Mouse (Mus musculus) C2C12 (cell line): ENCODE results near the gene Miga2. TPM values are rescaled to one million over a fixed set of nuclear protein-coding genes. Genes with fewer than 3 reads are reported as not detected.

Source experiments
- H3K27me3 ChIP-seq: one replicate; pipeline ENCODE4 v1.6.1; 2011; ENCODE audit not compliant: control insufficient read depth, insufficient read depth, insufficient read length
- H3K36me3 ChIP-seq: one replicate; pipeline ENCODE4 v1.6.1; 2011; ENCODE audit not compliant: control insufficient read depth, insufficient read depth
- H3K4me3 ChIP-seq: one replicate; pipeline ENCODE4 v1.5.1; 2011; ENCODE audit warnings: mild to moderate bottlenecking, control low read depth; ENCODE audit not compliant: poor library complexity, insufficient read depth, severe bottlenecking
- H3K79me2 ChIP-seq: one replicate; pipeline ENCODE4 v1.6.1; 2011; ENCODE audit not compliant: control insufficient read depth, insufficient read depth
- H3K79me3 ChIP-seq: one replicate; pipeline ENCODE4 v1.6.1; 2011; ENCODE audit warnings: low read depth, control low read depth
- H3ac ChIP-seq: one replicate; pipeline ENCODE3; 2011; ENCODE audit warnings: low read depth; ENCODE audit not compliant: control insufficient read depth, insufficient read length
- CEBPB ChIP-seq: IDR thresholded peaks from one replicate; pipeline ENCODE4 v1.6.1; 2011; ENCODE audit warnings: low read depth, mild to moderate bottlenecking, control low read depth, moderate library complexity
- CTCF ChIP-seq: IDR thresholded peaks from one replicate; pipeline ENCODE4 v1.5.1; 2011; ENCODE audit not compliant: control insufficient read depth, insufficient read depth, insufficient read length
- FOSL1 ChIP-seq: IDR thresholded peaks from one replicate; pipeline ENCODE4 v1.8.0; 2011; ENCODE audit warnings: mild to moderate bottlenecking, low read length; ENCODE audit not compliant: poor library complexity, insufficient read depth, severe bottlenecking
- MAX ChIP-seq: IDR thresholded peaks from one replicate; pipeline ENCODE4 v1.6.1; 2011; ENCODE audit warnings: mild to moderate bottlenecking, control low read depth
- MYOD1 ChIP-seq: IDR thresholded peaks from one replicate; pipeline ENCODE4 v1.6.1; 2011; ENCODE audit warnings: low read depth; ENCODE audit not compliant: control insufficient read depth, insufficient read length
- MYOG ChIP-seq: IDR thresholded peaks from one replicate; pipeline ENCODE4 v1.6.1; 2011; ENCODE audit not compliant: control insufficient read depth, insufficient read length; ENCODE audit errors: extremely low read depth
- USF1 ChIP-seq: IDR thresholded peaks from one replicate; pipeline ENCODE4 v1.6.1; 2011; ENCODE audit warnings: low read depth, mild to moderate bottlenecking, control low read depth, moderate library complexity
- long read RNA-seq, 2 experiments: library from polyadenylated mRNA; unstranded; transcript quantifications; one replicate each; pipeline ENCODE4 v2.0.0; 2019 to 2020
- polyA plus RNA-seq: library from polyadenylated mRNA; unstranded; fragments of >200 nt; fragmentation: generic; extraction: Trizol; gene quantifications from one replicate; pipeline ENCODE4 v1.2.1, GENCODE M21; 2012; ENCODE audit warnings: missing spikeins

The Miga2 gene
- 29.4 TPM for polyA plus RNA-seq
- long read RNA-seq, experiment 1, transcript Miga2-201 (16 exons, 3,381 nt), result major isoform, 5 of 11 reads
- long read RNA-seq, experiment 1, partial matches to known transcripts, result 1 of 11 reads
- long read RNA-seq, experiment 1, other reads (novel, unspliced or antisense), result 5 of 11 reads
- long read RNA-seq, experiment 2, transcript Miga2-201 (16 exons, 3,381 nt), result major isoform, 105 of 172 reads
- long read RNA-seq, experiment 2, partial matches to known transcripts, result 9 of 172 reads
- long read RNA-seq, experiment 2, other reads (novel, unspliced or antisense), result 55 of 172 reads

DNA sequence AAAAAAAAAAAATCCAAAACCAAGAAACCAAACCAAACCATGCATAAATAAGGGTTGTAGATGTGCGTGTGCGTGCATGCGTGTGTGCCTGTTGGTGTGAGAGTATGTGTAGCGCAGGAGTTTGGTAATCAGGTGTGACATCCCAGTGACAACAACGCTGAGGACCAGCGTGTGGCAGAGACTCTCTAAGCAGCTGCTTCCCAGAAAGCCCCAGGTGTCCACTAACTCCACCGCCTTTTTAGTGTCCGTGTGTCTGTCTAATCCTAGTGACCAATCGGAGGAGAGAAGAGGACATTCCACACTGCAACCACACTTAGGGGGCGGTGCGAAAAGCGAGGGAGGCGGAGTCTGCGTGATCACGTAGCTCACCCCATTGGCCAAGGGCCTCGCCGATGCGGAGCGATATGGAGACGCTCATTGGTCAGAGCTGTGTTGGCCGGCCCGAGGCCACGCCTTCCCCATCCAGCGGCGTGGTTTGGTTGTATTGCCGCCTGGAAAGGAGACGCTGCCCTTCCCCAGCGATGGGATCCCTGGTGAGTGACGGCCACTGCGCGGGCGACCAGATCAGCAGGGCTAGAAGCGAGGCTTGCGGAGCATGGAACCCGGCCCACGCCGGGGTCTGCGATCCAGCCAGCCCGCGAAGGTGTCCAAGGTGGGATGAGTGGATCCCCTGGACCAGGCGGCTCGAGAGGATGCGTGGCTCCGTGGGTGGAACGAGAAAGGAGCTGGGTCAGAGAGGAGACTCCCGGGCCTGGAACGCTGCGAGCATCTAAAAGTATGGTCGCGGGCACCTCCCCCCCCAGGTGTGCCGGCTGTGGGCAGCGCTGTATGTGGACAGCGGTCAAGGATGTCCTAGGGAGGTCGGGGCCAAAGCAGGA lies at the start of gene Miga2:
Miga2 (plus strand) TSS at position 461 of the 878 bp plus-strand sequence.
- Histone ChIP-seq H3K27me3 (no peaks in the 10 kb centered on the region), H3ac (peak within 1 kb of the TSS; percentile 77), H3K79me2 (peaks cover 36% of the 10 kb centered on the region), H3K79me3 (peaks cover 19% of the 10 kb centered on the region), H3K36me3 (peaks cover 16% of the 10 kb centered on the region), H3K4me3 (peak within 1 kb of the TSS; percentile 90)
- TF ChIP-seq MAX (peak; percentile 40), MYOD1 (peak; percentile 37), MYOG (no peak), FOSL1 (no peak), CTCF (no peak), CEBPB (no peak), USF1 (no peak)

DNA sequence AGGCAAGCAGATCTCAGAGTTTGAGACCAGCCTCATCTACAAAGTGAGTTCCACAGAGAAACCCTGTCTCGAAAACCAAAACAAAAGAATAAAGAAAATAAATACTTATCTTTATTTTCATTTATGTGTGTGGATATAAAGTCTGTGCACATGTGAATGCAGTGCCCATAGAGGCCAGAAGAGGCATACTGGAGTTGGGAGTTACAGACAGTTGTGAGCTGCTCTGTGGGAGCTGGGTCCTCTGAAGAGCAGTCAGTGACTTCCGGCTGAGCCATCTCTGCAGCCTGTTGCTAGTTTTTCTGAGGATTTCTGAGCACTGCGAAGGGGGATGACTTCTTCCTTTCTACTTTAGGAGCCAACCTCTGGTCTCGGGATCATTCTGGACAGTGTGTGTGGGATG lies 47.9 kb upstream of the Miga2 start:
- Histone ChIP-seq H3K4me3 (no peak overlapping the region), H3ac (no peak overlapping the region), H3K79me3 (no peaks in the 10 kb centered on the region), H3K36me3 (peaks cover 95% of the 10 kb centered on the region), H3K27me3 (no peaks in the 10 kb centered on the region), H3K79me2 (no peaks in the 10 kb centered on the region)
- no peak for TF ChIP-seq CEBPB
- no peak for TF ChIP-seq FOSL1
- TF ChIP-seq MYOG, result no peak
- TF ChIP-seq CTCF, result no peak
- no peak for TF ChIP-seq USF1
- TF ChIP-seq MAX, result no peak
- no peak for TF ChIP-seq MYOD1

DNA sequence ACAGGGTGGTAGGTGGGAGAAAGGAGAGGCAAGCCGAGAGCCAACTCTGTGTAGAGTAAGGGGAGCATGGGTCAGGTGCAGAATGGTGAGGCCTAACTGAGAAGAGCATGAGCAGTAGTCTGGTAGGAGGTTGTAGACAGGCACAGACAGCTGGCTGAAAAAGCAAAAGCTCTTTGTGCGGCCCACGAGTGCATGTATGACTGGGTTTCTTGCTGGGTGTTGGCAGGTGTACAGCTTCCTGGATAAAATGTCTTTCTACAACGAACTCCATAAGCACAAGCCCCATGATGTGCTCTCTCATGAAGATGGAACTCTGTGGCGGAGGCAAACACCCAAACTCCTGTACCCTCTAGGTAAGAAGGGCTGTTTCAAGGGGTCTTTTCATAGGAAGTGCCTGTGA lies 47.1 kb upstream of the Miga2 start:
- Histone ChIP-seq H3K27me3 (no peaks in the 10 kb centered on the region), H3K79me2 (no peaks in the 10 kb centered on the region), H3K79me3 (no peaks in the 10 kb centered on the region), H3ac (no peak overlapping the region), H3K4me3 (no peak overlapping the region), H3K36me3 (peaks cover 97% of the 10 kb centered on the region)
- TF ChIP-seq MYOG (no peak), USF1 (no peak), CEBPB (no peak), MYOD1 (no peak), FOSL1 (no peak), CTCF (no peak), MAX (no peak)

DNA sequence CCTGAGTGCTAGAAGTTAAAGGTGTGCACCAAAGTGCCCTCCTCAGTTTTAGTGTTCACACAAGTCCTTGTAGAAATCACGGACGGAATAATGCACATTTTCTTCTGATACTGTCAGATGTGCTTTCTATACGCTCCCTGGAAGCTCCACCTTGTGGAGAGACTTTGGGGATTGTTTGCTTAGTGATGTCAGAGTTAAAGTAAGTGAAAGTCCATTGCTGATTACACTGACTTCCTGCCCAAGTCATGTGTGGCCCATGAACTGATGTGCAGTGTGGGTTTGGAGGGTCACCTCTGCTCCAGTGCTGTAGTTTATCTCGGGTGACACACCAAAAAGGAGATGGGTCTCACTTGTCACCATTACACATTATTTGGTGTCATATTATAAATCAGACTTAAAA lies 44.8 kb upstream of the Miga2 start:
- Histone ChIP-seq H3K27me3 (no peaks in the 10 kb centered on the region), H3K4me3 (no peak overlapping the region), H3K79me3 (no peaks in the 10 kb centered on the region), H3ac (no peak overlapping the region), H3K36me3 (peaks cover 96% of the 10 kb centered on the region), H3K79me2 (no peaks in the 10 kb centered on the region)
- TF ChIP-seq MYOD1, result no peak
- no peak for TF ChIP-seq USF1
- no peak for TF ChIP-seq CTCF
- no peak for TF ChIP-seq FOSL1
- TF ChIP-seq MYOG, result no peak
- no peak for TF ChIP-seq CEBPB
- TF ChIP-seq MAX, result no peak

DNA sequence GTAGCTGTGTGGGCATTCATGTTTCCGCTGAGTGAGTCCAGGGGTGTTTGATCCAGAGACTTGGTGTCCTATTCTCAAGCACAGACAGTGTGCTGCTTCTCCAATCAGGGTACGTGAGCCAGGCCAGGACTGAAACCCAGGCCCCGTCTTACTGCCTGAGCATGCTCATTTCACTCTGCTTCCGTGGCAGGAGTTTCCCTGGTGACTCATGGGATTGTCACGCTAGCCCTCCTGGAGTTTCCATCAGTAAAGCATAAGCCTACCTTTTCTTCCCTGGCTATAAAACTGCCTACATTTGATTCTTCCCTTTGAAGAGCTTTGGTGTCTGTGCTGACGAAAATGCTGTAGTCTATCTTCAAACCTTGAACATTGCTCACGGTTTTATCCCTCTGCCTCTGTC lies 40.9 kb upstream of the Miga2 start:
- Histone ChIP-seq H3K79me2 (no peaks in the 10 kb centered on the region), H3K79me3 (no peaks in the 10 kb centered on the region), H3ac (no peak overlapping the region), H3K36me3 (peaks cover 95% of the 10 kb centered on the region), H3K4me3 (no peak overlapping the region), H3K27me3 (no peaks in the 10 kb centered on the region)
- TF ChIP-seq USF1, result no peak
- no peak for TF ChIP-seq MAX
- TF ChIP-seq CTCF, result no peak
- TF ChIP-seq CEBPB, result no peak
- TF ChIP-seq MYOD1, result no peak
- no peak for TF ChIP-seq FOSL1
- no peak for TF ChIP-seq MYOG
